Mouse (Mus musculus): Measurements from ENCODE around the gene Fbxw8. TPM values are rescaled to one million over a fixed set of nuclear protein-coding genes. Genes with fewer than 3 reads are reported as not detected.

The Fbxw8 gene
- total and polyA plus RNA-seq, 2 experiments = 15.9 to 31.7 TPM

DNA sequence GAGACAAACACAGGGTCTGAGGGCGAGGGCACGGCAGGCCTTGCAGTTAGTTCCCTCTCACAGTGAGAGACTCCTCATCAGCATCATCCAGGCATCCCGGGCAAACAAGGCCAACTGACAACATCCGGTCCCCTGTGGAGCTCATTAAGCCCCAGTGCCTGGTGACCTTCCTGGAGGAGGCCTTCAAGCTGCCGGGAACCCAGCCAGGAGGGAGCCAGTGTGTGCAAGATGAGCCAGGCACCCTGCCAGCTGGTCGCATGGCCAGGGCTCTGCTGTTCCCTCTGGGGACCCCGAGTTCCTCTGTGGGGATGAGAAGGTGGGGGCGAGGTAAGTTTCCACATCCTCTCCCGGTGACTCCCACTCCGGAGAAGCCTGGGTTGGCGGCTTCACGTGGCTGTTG lies 140.2 kb downstream of the Fbxw8 start:
- Histone ChIP-seq H3K4me3 (ENCODE audit: insufficient read depth, low read depth, low read length) (no peak overlapping the region), H3K9ac (ENCODE audit: low read depth, low read length) (no peak overlapping the region), H3K79me2 (ENCODE audit: control insufficient read depth, insufficient read depth, low read length) (no peaks in the 10 kb centered on the region), H3K27ac (replicated peaks; ENCODE audit: insufficient read depth, low read depth, low read length) (no peak overlapping the region), H3K4me1 (ENCODE audit: control insufficient read depth, insufficient read depth, low read length) (no peaks in the 10 kb centered on the region; the same call in 1 of the 2 replicates), H3K36me3 (ENCODE audit: control insufficient read depth, insufficient read depth, low read length) (no peaks in the 10 kb centered on the region), H3K27me3 (ENCODE audit: control insufficient read depth, insufficient read depth, low read length) (no peaks in the 10 kb centered on the region)
- 32% methylated on average over 12 of the region's 12 CpGs for WGBS
- no peak for TF ChIP-seq POLR2A (IDR thresholded peaks at IDR 0.05; ENCODE audit: extremely low read depth, insufficient read depth, low read length)
- TF ChIP-seq CTCF (IDR thresholded peaks at IDR 0.05; ENCODE audit: low read depth, low read length) = no peak
- DNase-seq (ENCODE audit: extremely low read depth, low read depth, low spot score) = no peak

Other genes with a start within 250 kb of the Fbxw8 start
- gene Fbxo21, start 178.7 kb downstream of the Fbxw8 start, total RNA-seq (2014; rRNA removed) = 55.8 and 83.0 TPM in 2 replicates
- gene Fbxo21, start 178.7 kb downstream of the Fbxw8 start, polyA plus RNA-seq (2012; rRNA removed) = 41.9 and 79.0 TPM in 2 replicates
- 0.18 and 0.94 TPM in 2 replicates for gene Tesc, start 127.7 kb downstream of the Fbxw8 start, total RNA-seq (2014; rRNA removed)
- 0.35 and 0.41 TPM in 2 replicates for gene Tesc, start 127.7 kb downstream of the Fbxw8 start, polyA plus RNA-seq (2012; rRNA removed)
- 0.07 and 0.09 TPM in 2 replicates for gene Hrk, start 9.2 kb upstream of the Fbxw8 start, total RNA-seq (2014; rRNA removed)
- 0.02 and 0.05 TPM in 2 replicates for gene Hrk, start 9.2 kb upstream of the Fbxw8 start, polyA plus RNA-seq (2012; rRNA removed)
- 0.81 and 1.2 TPM in 2 replicates for gene Rnft2, start 89.7 kb upstream of the Fbxw8 start, total RNA-seq (2014; rRNA removed)
- gene Rnft2, start 89.7 kb upstream of the Fbxw8 start, polyA plus RNA-seq (2012; rRNA removed) = 0.26 and 0.50 TPM in 2 replicates
- 3.0 and 3.2 TPM in 2 replicates for gene 2410131K14Rik, start 89.8 kb upstream of the Fbxw8 start, total RNA-seq (2014; rRNA removed)
- 3.9 and 5.0 TPM in 2 replicates for gene 2410131K14Rik, start 89.8 kb upstream of the Fbxw8 start, polyA plus RNA-seq (2012; rRNA removed)